Mouse (Mus musculus) cerebellum, postnatal 14 days (tissue): ENCODE measurements around the gene Smoc1.

Experiments
- DNase-seq, 2 experiments: peaks; one replicate each; pipeline ENCODE4 v3.0.0; 2021; ENCODE audit warnings: mixed read lengths in 2 of 2

Gene Smoc1

GRCm38 (mm10) chr12:81026277-81026994 lies at the start of gene Smoc1:
Gene Smoc1 (plus strand): TSS chr12:81026808.
- DNase-seq: peak; percentile 84 to 85

GRCm38 (mm10) chr12:80982326-80982725 lies 44.3 kb upstream of the Smoc1 start:
- DNase-seq: peak; percentile 90 to 91

GRCm38 (mm10) chr12:80983695-80984094 lies 42.9 kb upstream of the Smoc1 start:
- DNase-seq: peak; percentile 57 to 64

- DNase-seq: no peak
Measured at GRCm38 (mm10) chr12:80986628-80987027, 40.0 kb upstream of the Smoc1 start.

GRCm38 (mm10) chr12:80988286-80988685 lies 38.3 kb upstream of the Smoc1 start:
- no peak for DNase-seq

- DNase-seq: no peak
Measured at GRCm38 (mm10) chr12:80990901-80991445, 35.6 kb upstream of the Smoc1 start.

GRCm38 (mm10) chr12:80991806-80992205 lies 34.8 kb upstream of the Smoc1 start:
- no peak for DNase-seq

GRCm38 (mm10) chr12:80992540-80993122 lies 34.0 kb upstream of the Smoc1 start:
- DNase-seq: no peak

GRCm38 (mm10) chr12:80993773-80994172 lies 32.8 kb upstream of the Smoc1 start:
- no peak for DNase-seq

GRCm38 (mm10) chr12:80995326-80995725 lies 31.3 kb upstream of the Smoc1 start:
- DNase-seq: no peak

GRCm38 (mm10) chr12:80997652-80998051 lies 29.0 kb upstream of the Smoc1 start:
- DNase-seq: no peak

- DNase-seq: no peak
Measured at GRCm38 (mm10) chr12:80998528-80999221, 27.9 kb upstream of the Smoc1 start.

GRCm38 (mm10) chr12:81000924-81001323 lies 25.7 kb upstream of the Smoc1 start:
- no peak for DNase-seq

- DNase-seq: no peak
Measured at GRCm38 (mm10) chr12:81002841-81003635, 23.6 kb upstream of the Smoc1 start.

GRCm38 (mm10) chr12:81009813-81010212 lies 16.8 kb upstream of the Smoc1 start:
- DNase-seq: no peak

- no peak for DNase-seq
Measured at GRCm38 (mm10) chr12:81011994-81012393, 14.6 kb upstream of the Smoc1 start.

- DNase-seq: no peak
Measured at GRCm38 (mm10) chr12:81013496-81013895, 13.1 kb upstream of the Smoc1 start.

GRCm38 (mm10) chr12:81017624-81018023 lies 9.0 kb upstream of the Smoc1 start:
- DNase-seq: no peak

GRCm38 (mm10) chr12:81018516-81019279 lies 7.9 kb upstream of the Smoc1 start:
- no peak for DNase-seq

GRCm38 (mm10) chr12:81019280-81019935 lies 7.2 kb upstream of the Smoc1 start:
- no peak for DNase-seq

GRCm38 (mm10) chr12:81024407-81024806 lies 2.2 kb upstream of the Smoc1 start:
- peak; percentile 74 to 82 for DNase-seq
